Comparison of ENCODE assay signal across 24 mouse cellular contexts in the genomic region with DNA sequence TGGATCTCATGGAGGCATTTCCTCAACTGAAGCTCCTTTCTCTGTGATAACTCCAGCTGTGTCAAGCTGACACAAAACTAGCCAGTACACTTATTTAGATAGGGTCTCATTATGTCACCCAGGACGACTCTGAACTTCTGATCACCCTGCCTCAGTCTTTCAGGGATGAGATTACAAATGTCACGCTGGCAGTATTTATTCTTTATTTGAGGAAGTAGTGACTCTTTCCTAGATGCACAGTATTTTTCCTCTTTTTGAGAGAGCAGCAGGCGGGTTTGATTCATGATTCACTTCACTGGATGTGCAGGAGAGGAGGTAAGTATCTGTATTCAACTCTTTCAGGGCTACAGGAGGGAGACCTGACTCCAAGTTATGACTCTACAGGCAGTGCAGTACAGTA. TPM values are rescaled to one million over a fixed set of nuclear protein-coding genes. Genes with fewer than 3 reads are reported as not detected.
"Had no signal": no experiment of that assay in that cellular context is flagged by ENCODE, and none has a peak within 500 bp of the region (broad histone marks: within the 10 kb centered on the region; RNA-seq: fewer than 3 reads in every experiment).

No protein-coding gene starts in this region.

- DNase-seq: lung, adult 18-20 months; lung, embryonic 14.5 days; lung, postnatal 10 days; lung, postnatal 4 days; midbrain, embryonic 14.5 days; right cerebral cortex, postnatal 14 days; thymus, adult 18-20 months; thymus, postnatal 14 days; thymus, postnatal 36 days had no signal

- H3K9ac ChIP-seq: lung, embryonic 14.5 days; midbrain, embryonic 12.5 days; neural tube, embryonic 12.5 days had no signal

- ATAC-seq: midbrain, embryonic 16.5 days had no signal

- H3K27me3 ChIP-seq: midbrain, embryonic 12.5 days; neural tube, embryonic 12.5 days had no signal

- H3K27ac ChIP-seq: midbrain, embryonic 10.5 days; midbrain, embryonic 12.5 days; neural tube, embryonic 12.5 days had no signal

- H3K9me3 ChIP-seq: midbrain, embryonic 10.5 days; midbrain, embryonic 12.5 days; neural tube, embryonic 12.5 days had no signal

- H3K4me3 ChIP-seq: midbrain, embryonic 10.5 days; midbrain, embryonic 12.5 days; neural tube, embryonic 12.5 days had no signal

- H3K4me1 ChIP-seq: midbrain, embryonic 10.5 days; midbrain, embryonic 12.5 days; neural tube, embryonic 12.5 days had no signal

RNA-seq across cellular contexts. Expression of a gene that starts 17.3 kb away (rescaled TPM):
- total RNA-seq: megakaryocyte progenitor cell, adult 5-6 weeks; megakaryocyte-erythroid progenitor cell, adult 5-6 weeks; monocyte, adult 5-6 weeks; neutrophil, adult 5-6 weeks had no signal
- polyA plus RNA-seq: liver, embryonic 16.5 days; lung, embryonic 14.5 days; lung, embryonic 16.5 days; midbrain, embryonic 10.5 days; midbrain, embryonic 12.5 days; midbrain, embryonic 14.5 days; midbrain, embryonic 16.5 days; neural tube, embryonic 12.5 days; neural tube, embryonic 14.5 days; spleen, adult 2 months; stomach, embryonic 14.5 days; stomach, embryonic 16.5 days; thymus, postnatal 0 days had no signal
